Mouse (Mus musculus): ENCODE results near the gene Pde7b. TPM values are rescaled to one million over a fixed set of nuclear protein-coding genes. Genes with fewer than 3 reads are reported as not detected.

Pde7b gene
- polyA plus RNA-seq, 1 experiment from 2014 or later, result 1.5 TPM

DNA sequence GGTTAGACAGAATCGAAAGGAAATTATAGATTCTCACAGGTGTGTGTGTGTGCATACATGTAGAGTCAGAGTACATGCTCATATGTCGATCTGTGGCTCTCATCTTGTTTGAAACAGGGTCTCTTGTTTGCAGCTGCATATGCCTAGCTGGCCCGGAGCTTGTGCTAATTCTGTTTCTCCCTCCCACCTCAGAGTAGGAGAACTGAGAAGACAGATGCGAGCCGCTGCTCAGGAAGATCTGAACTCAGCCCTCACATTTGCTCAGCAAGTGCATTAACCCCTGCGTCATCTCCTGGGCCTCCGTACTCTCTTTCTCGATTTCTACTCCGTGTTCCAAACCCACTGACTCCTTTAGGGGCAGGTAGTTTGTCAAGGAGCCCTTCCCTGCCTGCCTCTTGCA is 25.0 kb downstream of the Pde7b start:
- Histone ChIP-seq H3K4me1 (replicated peaks; ENCODE audit: control insufficient read depth, insufficient read depth, low read length) (no peaks in the 10 kb centered on the region), H3K27ac (ENCODE audit: low read depth, low read length) (no peak overlapping the region), H3K36me3 (ENCODE audit: control insufficient read depth, insufficient read depth) (no peaks in the 10 kb centered on the region), H3K4me3 (ENCODE audit: low read depth, low read length) (no peak overlapping the region), H3K4me2 (replicated peaks; ENCODE audit: low read depth) (no peak overlapping the region), H3K9me3 (ENCODE audit: control insufficient read depth) (no peaks in the 10 kb centered on the region), H3K27me3 (replicated peaks; ENCODE audit: control insufficient read depth, insufficient read depth, low read length) (no peaks in the 10 kb centered on the region), H3K9ac (ENCODE audit: low read depth, low read length) (no peak overlapping the region)
- WGBS, result 94% methylated on average over 9 of the region's 9 CpGs
- no peak for ATAC-seq
- no peak for TF ChIP-seq CTCF (IDR thresholded peaks at IDR 0.05; ENCODE audit: low read depth)

DNA sequence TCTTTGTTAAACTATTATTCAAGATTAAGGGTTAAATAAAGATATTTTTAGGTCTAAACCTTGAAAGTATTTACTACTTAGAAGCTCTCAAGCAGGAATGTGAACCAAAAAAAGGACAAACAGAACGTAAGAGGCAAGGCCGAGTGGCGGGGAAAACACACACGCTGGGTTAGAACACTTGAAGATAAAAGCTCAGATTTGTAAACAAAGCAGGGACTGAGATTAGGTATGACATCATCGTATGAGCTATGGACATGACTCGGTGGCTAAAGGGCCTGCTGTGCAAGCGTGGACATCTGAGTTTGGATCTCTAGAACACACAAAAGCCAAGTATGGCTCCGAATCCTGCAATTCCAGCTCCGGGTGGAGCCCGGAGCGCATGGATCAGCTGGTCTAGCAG is 29.2 kb downstream of the Pde7b start:
- Histone ChIP-seq H3K27me3 (replicated peaks; ENCODE audit: control insufficient read depth, insufficient read depth, low read length) (no peaks in the 10 kb centered on the region), H3K36me3 (ENCODE audit: control insufficient read depth, insufficient read depth) (no peaks in the 10 kb centered on the region), H3K4me3 (ENCODE audit: low read depth, low read length) (no peak overlapping the region), H3K27ac (ENCODE audit: low read depth, low read length) (no peak overlapping the region), H3K9ac (ENCODE audit: low read depth, low read length) (no peak overlapping the region), H3K4me1 (replicated peaks; ENCODE audit: control insufficient read depth, insufficient read depth, low read length) (no peaks in the 10 kb centered on the region), H3K9me3 (ENCODE audit: control insufficient read depth) (no peaks in the 10 kb centered on the region), H3K4me2 (replicated peaks; ENCODE audit: low read depth) (no peak overlapping the region)
- TF ChIP-seq CTCF (IDR thresholded peaks at IDR 0.05; ENCODE audit: low read depth), result no peak
- 55% methylated on average over 11 of the region's 11 CpGs for WGBS
- no peak for ATAC-seq

DNA sequence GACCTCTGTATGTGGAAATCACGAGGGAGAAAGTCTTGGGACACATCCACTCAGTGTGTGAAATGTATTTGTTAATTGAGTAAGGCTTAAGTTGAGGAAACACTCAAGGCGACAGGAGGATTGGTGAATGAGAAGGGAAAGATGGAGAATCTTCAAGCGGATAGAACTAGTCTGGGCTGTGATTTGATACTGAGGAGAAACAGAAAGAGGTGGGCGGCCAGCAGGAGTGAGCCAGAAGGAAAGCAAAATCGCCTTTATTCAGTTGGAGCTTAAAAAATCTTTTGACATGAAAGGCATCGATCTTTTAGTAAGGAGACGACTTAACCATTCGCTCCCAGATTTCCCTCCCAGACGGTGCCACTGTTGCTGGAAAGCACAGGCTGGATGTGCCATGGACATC is 34.9 kb downstream of the Pde7b start:
- no peaks in the 10 kb centered on the region for H3K36me3 ChIP-seq (ENCODE audit: control insufficient read depth, insufficient read depth)
- H3K9me3 ChIP-seq (ENCODE audit: control insufficient read depth), result no peaks in the 10 kb centered on the region
- H3K27ac ChIP-seq (ENCODE audit: low read depth, low read length), result no peak overlapping the region
- no peak for ATAC-seq
- 84% methylated on average over 9 of the region's 9 CpGs for WGBS
- H3K4me1 ChIP-seq (replicated peaks; ENCODE audit: control insufficient read depth, insufficient read depth, low read length), result no peaks in the 10 kb centered on the region
- H3K27me3 ChIP-seq (replicated peaks; ENCODE audit: control insufficient read depth, insufficient read depth, low read length), result no peaks in the 10 kb centered on the region
- H3K4me2 ChIP-seq (replicated peaks; ENCODE audit: low read depth), result no peak overlapping the region
- H3K9ac ChIP-seq (ENCODE audit: low read depth, low read length), result no peak overlapping the region
- TF ChIP-seq CTCF (IDR thresholded peaks at IDR 0.05; ENCODE audit: low read depth), result no peak
- H3K4me3 ChIP-seq (ENCODE audit: low read depth, low read length), result no peak overlapping the region

DNA sequence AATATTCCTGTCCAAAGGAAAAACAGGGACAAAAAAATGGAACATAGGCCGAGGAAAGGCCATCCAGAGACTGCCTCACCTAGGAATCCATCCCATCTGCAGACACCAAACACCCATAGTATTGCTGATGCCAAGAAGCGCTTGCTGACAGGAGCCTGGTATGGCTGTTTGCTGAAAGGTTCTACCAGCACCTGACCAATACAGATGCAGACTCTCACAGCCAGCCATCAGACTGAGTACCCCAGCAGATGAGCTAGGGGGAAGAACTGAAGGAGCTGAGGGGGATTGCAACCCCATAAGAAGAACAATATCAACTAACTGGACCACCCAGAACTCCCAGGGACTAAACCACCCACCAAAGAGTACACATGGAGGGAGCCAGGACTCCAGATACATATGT is 40.7 kb downstream of the Pde7b start:
- no peak for TF ChIP-seq CTCF (IDR thresholded peaks at IDR 0.05; ENCODE audit: low read depth)
- H3K27me3 ChIP-seq (replicated peaks; ENCODE audit: control insufficient read depth, insufficient read depth, low read length), result no peaks in the 10 kb centered on the region
- no peak overlapping the region for H3K9ac ChIP-seq (ENCODE audit: low read depth, low read length)
- H3K9me3 ChIP-seq (ENCODE audit: control insufficient read depth), result no peaks in the 10 kb centered on the region
- no peaks in the 10 kb centered on the region for H3K36me3 ChIP-seq (ENCODE audit: control insufficient read depth, insufficient read depth)
- H3K4me2 ChIP-seq (replicated peaks; ENCODE audit: low read depth), result no peak overlapping the region
- 93% methylated on average over 2 of the region's 2 CpGs for WGBS
- ATAC-seq, result no peak
- H3K4me3 ChIP-seq (ENCODE audit: low read depth, low read length), result no peak overlapping the region
- no peak overlapping the region for H3K27ac ChIP-seq (ENCODE audit: low read depth, low read length)
- no peaks in the 10 kb centered on the region for H3K4me1 ChIP-seq (replicated peaks; ENCODE audit: control insufficient read depth, insufficient read depth, low read length)

DNA sequence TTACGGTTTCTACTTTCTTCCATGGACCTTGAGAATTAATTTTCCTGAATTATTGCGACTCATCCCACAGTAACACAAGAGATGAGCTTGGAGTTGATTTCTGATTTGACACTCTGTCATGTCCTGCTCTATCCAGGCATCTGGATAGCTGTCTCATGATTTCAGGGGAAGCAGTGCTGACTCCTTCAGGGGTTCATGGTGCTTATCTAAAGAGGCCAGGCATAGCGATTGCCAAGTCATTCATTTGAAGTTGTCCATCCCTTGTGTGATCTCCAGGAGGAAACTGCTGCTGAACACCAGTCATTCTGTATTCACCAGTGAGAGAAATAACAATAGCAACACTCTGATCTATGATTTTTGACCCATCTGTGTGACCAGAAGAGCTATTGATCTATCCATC is 43.9 kb downstream of the Pde7b start:
- Histone ChIP-seq H3K4me1 (replicated peaks; ENCODE audit: control insufficient read depth, insufficient read depth, low read length) (no peaks in the 10 kb centered on the region), H3K9me3 (ENCODE audit: control insufficient read depth) (no peaks in the 10 kb centered on the region), H3K4me2 (replicated peaks; ENCODE audit: low read depth) (no peak overlapping the region), H3K4me3 (ENCODE audit: low read depth, low read length) (no peak overlapping the region), H3K27ac (ENCODE audit: low read depth, low read length) (no peak overlapping the region), H3K9ac (ENCODE audit: low read depth, low read length) (no peak overlapping the region), H3K27me3 (replicated peaks; ENCODE audit: control insufficient read depth, insufficient read depth, low read length) (no peaks in the 10 kb centered on the region), H3K36me3 (ENCODE audit: control insufficient read depth, insufficient read depth) (no peaks in the 10 kb centered on the region)
- WGBS, result 96% methylated on average over 3 of the region's 3 CpGs
- no peak for TF ChIP-seq CTCF (IDR thresholded peaks at IDR 0.05; ENCODE audit: low read depth)
- ATAC-seq, result no peak

DNA sequence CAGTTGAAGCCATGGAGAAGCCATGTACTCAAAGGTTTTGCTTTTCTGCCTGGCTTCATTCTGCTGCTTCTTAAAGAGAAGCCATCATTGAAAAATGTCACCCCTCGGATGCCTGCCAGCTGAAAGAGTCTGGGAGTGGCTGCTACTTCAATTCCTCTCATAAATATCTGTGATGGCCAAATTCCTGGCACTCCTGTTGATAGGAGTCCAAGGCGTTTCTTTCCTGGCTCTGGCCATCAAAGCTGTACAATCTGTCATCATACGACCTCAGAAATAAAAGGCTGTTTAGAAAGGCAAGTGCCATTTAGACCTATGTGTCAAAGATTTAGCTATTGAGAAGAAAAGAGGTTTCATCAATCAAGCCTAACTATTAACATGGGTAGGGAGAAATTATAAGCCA is 49.6 kb downstream of the Pde7b start:
- no peak for ATAC-seq
- Histone ChIP-seq H3K27me3 (replicated peaks; ENCODE audit: control insufficient read depth, insufficient read depth, low read length) (no peaks in the 10 kb centered on the region), H3K4me1 (replicated peaks; ENCODE audit: control insufficient read depth, insufficient read depth, low read length) (no peaks in the 10 kb centered on the region), H3K4me3 (ENCODE audit: low read depth, low read length) (no peak overlapping the region), H3K27ac (ENCODE audit: low read depth, low read length) (no peak overlapping the region), H3K36me3 (ENCODE audit: control insufficient read depth, insufficient read depth) (no peaks in the 10 kb centered on the region), H3K9ac (ENCODE audit: low read depth, low read length) (no peak overlapping the region), H3K4me2 (replicated peaks; ENCODE audit: low read depth) (no peak overlapping the region), H3K9me3 (ENCODE audit: control insufficient read depth) (no peaks in the 10 kb centered on the region)
- TF ChIP-seq CTCF (IDR thresholded peaks at IDR 0.05; ENCODE audit: low read depth), result no peak
- 42% methylated on average over 3 of the region's 3 CpGs for WGBS

DNA sequence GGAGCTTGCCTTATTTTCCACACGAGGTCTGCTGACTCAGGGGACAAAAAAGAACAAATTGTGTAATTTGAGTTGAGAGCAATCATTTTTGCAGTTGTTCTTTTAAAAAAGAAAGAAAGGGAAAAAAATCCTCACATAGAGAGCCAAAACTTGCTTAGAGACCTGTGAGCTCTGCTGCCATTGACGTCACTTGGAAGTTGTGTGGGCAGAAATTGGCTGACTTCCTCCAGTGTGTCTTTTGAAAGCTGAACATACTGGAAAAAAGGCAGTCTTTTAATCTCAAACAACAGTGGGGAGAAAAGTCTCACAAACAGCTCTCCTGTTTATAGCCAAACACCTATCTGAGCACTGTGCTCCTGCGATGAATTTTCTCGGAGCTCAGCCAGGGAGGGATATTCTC is 51.1 kb downstream of the Pde7b start:
- H3K36me3 ChIP-seq (ENCODE audit: control insufficient read depth, insufficient read depth), result no peaks in the 10 kb centered on the region
- no peaks in the 10 kb centered on the region for H3K4me1 ChIP-seq (replicated peaks; ENCODE audit: control insufficient read depth, insufficient read depth, low read length)
- H3K4me2 ChIP-seq (replicated peaks; ENCODE audit: low read depth), result no peak overlapping the region
- no peak for ATAC-seq
- no peaks in the 10 kb centered on the region for H3K9me3 ChIP-seq (ENCODE audit: control insufficient read depth)
- no peak overlapping the region for H3K9ac ChIP-seq (ENCODE audit: low read depth, low read length)
- no peak overlapping the region for H3K4me3 ChIP-seq (ENCODE audit: low read depth, low read length)
- no peaks in the 10 kb centered on the region for H3K27me3 ChIP-seq (replicated peaks; ENCODE audit: control insufficient read depth, insufficient read depth, low read length)
- H3K27ac ChIP-seq (ENCODE audit: low read depth, low read length), result no peak overlapping the region
- WGBS, result 90% methylated on average over 4 of the region's 4 CpGs
- no peak for TF ChIP-seq CTCF (IDR thresholded peaks at IDR 0.05; ENCODE audit: low read depth)

Data from intestine, postnatal 0 days (tissue).